Mouse (Mus musculus): ENCODE data around the gene Ociad1. TPM values are rescaled to one million over a fixed set of nuclear protein-coding genes. Genes with fewer than 3 reads are reported as not detected.

Gene Ociad1
- total RNA-seq, 2 experiments from 2014 or later: 179 to 191 TPM

Other genes starting within 250 kb of the Ociad1 start
- gene Fryl, start 36.2 kb upstream of the Ociad1 start, total RNA-seq (2021): 10 to 100 TPM; 33.7 to 35.8 TPM
- 10 to 100 TPM; 12.6 to 14.0 TPM for gene Ociad2, start 48.2 kb downstream of the Ociad1 start, total RNA-seq (2021)
- under 1 TPM in 1 of 2 experiments, not detected in 1; 0.18 TPM for gene Cwh43, start 113.3 kb downstream of the Ociad1 start, total RNA-seq (2021)
- 10 to 100 TPM; 13.2 to 17.5 TPM for gene Dcun1d4, start 188.2 kb downstream of the Ociad1 start, total RNA-seq (2021)